Mouse (Mus musculus) cerebellum, adult 18-20 months (tissue): ENCODE data around the gene Igfn1.
A peak's percentile ranks its signal among the peaks of the same experiment; 100 is the strongest.

ENCODE experiments used
- DNase-seq, 2 experiments: peaks; one replicate each; pipeline ENCODE4 v3.0.0; 2021

Gene Igfn1

GRCm38 (mm10) chr1:136006292-136006748 is at the start of gene Igfn1:
TSS of gene Igfn1 (minus strand) at chr1:136006342.
- no peak for DNase-seq

DNA sequence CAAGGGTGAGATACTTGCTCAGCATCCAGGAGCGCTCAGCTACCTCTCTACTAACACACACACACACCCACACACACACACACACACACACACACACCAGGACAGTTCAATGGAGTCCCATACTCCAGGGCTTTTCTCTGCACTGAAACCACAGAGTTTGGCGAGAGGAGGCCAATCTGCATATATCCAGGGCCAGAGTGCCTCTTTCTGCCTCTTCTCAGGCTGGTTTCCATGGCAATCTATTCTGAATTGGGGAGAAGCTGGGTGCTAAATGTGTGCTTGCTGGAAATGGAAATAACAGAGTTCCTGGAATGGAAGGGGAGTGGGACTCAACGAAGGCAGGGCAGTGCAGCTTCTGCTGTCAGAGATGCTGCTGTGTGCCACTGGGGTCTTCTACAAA is 49.6 kb upstream of the Igfn1 start:
- DNase-seq: no peak

DNA sequence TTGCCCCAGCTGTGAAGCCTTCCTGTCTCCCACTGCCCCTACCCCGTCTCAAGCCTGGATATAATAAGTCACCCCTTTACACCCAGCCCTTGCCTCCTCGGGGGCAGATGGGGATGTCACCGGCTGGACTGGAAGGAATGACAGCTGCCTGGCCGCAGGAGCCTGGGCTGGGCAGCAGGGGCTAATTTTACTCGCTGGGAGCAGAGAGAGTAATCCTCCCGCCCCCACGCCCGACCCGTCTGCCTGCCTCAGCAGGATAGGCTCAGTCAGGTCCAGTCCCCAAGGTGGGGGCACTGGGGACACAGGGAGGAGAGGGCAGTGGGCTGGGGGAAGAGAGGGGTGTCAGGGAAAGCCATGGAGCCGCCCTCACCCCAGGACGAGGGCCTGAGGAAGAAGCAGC is 46.4 kb upstream of the Igfn1 start, which contains the start of gene Cacna1s:
Gene Cacna1s (plus strand): TSS at position 204 of the 400 bp plus-strand sequence.
- DNase-seq: no peak

GRCm38 (mm10) chr1:136051465-136051864 is 45.3 kb upstream of the Igfn1 start:
- DNase-seq: peak; percentile 75 to 84

- DNase-seq: peak in 1 of 2 experiments; percentile 30
Observed at GRCm38 (mm10) chr1:136051013-136051315, 44.8 kb upstream of the Igfn1 start.

DNA sequence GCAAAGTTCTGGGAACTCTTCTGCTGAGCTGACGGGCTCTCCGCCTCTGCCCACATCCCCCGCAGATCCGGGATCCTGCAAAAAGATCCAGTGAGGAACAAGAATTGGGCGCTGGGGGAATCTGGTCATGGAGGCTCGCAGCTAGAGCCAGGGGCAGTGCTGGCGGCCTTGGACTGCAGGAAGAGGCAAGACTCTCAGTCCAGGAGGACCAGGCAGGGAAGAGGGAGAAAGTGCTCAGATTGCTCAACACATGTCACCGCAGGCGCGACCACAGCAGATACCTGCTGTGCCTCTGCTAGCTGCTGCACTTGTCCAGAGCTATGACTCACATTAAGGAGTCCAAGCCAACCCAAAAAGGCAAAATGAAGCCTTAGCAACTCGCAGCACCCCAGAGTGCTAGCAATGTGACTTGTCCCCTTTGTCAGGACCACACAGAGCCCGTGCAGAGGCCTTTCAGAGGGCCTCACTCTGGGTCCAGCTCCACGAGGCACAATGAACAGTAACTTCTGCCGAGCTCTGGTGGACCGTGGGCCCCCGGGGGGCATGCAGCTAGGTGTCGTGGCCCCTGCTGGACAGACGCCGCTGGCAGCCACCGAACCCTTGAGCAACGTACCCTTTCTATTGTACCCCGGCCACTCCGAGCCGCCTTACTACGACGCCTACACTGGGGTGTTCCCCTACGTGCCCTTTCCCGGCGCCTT is 44.3 kb upstream of the Igfn1 start, which contains the start of gene Ascl5:
Gene Ascl5 (plus strand): TSS at position 493 of the 701 bp plus-strand sequence.
- no peak for DNase-seq

- no peak for DNase-seq
Observed at GRCm38 (mm10) chr1:136047894-136048293, 41.8 kb upstream of the Igfn1 start.

- DNase-seq: peak; percentile 41 to 46
Observed at GRCm38 (mm10) chr1:136047432-136047831, 41.3 kb upstream of the Igfn1 start.

DNA sequence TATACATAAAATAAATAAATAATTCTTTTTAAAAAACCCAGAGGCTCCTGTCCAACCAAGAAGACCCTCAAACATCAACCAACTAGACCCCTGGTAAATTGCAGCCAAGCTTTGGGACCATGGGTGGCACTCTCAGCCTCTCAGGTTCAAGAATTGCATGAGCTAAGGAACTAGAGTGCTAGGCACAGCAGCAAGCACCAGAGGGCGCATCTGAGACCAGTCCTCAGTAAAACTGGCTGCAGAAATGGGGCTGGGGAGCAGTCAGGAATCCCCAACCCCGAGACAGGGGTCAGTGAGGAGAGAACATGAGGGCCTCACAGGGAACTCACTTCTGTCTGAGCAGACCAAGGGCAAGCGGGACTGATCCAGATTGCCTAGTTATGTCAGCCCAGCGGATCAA is 39.6 kb upstream of the Igfn1 start:
- peak; percentile 61 to 64 for DNase-seq

DNA sequence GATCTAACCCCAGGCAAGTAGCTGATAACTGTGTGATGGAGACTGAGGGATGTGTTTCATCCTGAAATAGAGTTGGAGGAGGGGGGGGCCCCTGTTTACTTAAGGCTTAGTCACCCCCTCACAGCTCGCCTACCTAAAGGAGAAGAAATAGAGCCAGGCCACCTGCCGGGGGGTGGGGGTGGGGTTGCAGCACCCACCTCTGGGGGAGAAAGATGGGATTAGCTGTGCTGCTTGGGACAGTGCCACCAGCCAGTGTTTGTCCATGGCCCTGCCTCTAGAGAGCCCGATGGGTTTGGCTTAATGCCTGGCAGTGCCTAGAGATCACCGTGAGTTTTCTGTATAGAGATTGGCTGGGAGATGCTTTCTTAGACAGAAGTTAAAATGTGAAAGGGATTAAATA is 34.7 kb upstream of the Igfn1 start:
- DNase-seq: no peak

GRCm38 (mm10) chr1:136040452-136040851 is 34.3 kb upstream of the Igfn1 start:
- DNase-seq: no peak

DNA sequence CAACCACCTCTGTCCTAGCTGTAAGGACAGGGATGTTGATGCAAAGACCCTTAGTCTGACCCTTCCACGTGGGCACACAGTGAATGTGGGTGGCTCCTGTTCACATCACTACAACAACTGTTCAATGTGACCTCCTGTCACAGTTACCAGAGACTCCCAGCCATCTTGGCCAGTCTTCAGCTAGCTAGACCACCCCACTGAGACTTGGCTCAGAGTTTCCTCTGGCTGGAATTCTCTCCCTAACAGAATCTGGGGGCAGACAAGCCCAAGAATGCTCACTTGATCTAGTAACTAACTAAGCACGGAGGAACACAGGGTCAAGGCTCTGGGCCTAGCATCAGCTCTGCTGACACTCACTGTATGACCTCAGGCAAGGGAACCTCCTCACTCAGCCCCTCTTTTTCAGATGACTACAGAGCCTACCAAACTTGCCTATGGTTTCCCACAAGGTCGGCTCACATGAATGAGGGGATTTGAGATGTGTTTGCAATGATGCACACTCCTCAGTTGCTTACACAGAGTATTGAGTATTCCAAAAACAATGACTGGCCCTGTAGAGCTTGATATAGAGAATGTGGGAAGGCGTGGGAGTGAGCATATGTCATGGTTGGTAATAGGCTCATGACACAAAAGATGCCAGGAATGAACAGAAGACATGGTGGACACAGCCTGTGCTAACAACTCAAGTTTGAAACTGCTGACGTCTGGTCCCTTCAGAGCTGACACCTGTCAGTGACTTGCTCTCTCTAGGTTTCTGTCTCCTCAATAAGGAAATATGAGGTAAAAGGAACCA is 32.8 kb upstream of the Igfn1 start:
- DNase-seq: no peak

DNA sequence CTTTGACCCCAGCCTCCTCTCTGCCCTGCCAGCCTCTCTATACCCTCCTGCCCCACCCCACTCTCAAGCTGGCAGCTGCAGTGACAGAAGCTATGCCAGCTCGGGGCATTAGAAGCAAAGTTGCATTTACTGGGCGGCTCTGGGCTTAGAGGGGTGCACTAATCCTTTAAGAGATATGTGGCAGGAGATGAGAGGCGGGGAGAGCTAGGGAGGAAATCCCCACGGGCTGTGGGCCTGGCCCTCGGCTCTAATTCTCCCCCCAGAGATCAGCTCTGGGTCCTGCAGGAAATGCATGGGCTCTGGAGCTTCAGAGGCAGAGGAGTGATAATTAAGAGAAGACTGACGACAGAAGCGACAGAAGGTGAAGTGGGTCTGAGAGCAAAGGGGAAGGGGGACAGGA is 26.8 kb upstream of the Igfn1 start:
- no peak for DNase-seq

- no peak for DNase-seq
Observed at GRCm38 (mm10) chr1:136031697-136032096, 25.6 kb upstream of the Igfn1 start.

GRCm38 (mm10) chr1:136030201-136030600 is 24.1 kb upstream of the Igfn1 start:
- no peak for DNase-seq

GRCm38 (mm10) chr1:136018390-136019189 is 12.4 kb upstream of the Igfn1 start:
- DNase-seq: peak; percentile 53 to 56

DNA sequence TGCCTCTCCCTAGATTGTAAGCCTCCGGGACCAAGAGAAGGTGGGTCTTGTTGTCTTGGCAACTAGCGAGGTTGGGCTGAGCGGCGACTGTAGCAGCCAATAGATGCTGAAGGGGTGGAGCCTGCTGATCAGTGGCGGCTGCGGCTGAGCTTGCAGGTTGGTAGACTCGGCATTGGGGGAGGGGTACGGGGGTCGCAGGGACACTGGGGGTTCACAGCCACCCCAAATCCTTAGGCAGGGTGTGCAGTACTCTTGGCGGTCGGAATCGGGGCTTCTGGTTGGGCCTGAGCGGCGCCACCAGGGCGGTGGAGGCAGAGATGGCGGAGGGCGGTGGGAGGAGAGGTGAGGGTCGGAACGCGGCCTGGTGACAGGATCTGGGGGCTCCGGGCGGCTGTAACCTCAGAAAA is 11.8 kb upstream of the Igfn1 start:
- DNase-seq: peak; percentile 93 to 97

GRCm38 (mm10) chr1:136017307-136017706 is 11.2 kb upstream of the Igfn1 start:
- peak; percentile 23 to 31 for DNase-seq

- DNase-seq: no peak
Observed at GRCm38 (mm10) chr1:136014796-136015502, 8.8 kb upstream of the Igfn1 start.

GRCm38 (mm10) chr1:136013513-136013912 is 7.4 kb upstream of the Igfn1 start:
- no peak for DNase-seq

DNA sequence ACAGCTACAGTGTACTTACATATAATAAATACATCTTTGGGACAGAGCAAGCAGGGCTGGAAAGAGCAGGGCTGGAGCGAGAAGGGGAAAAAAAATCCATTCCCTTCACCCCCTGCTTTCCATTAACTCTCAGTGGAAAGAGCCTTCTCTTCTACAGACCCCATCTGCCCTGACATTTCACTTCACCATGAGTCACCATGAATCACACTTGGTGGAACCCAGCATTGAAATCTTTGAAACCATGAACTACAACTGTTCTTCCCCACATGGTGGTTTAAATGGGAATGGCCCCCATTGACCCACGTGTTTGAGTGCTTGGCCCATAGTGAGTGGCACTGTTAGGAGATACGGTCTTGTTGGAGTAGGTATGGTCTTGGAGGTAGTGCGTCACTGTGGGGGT is 4.1 kb upstream of the Igfn1 start:
- no peak for DNase-seq

- no peak for DNase-seq
Observed at GRCm38 (mm10) chr1:136008159-136008533, 2.0 kb upstream of the Igfn1 start.
